Mouse (Mus musculus): ENCODE data around the gene Taar8a.
"Not testable (repeated sequence)": the region's sequence is repeated elsewhere in the genome, so short reads cannot be mapped to it uniquely, and the experiment has no call there.

Taar8a gene

GRCm38 (mm10) chr10:24076200-24076599, at the start of gene Taar8a:
Gene Taar8a, plus strand, starts transcription at chr10:24076500.
- not testable (repeated sequence) for DNase-seq (ENCODE audit: low spot score)

DNA sequence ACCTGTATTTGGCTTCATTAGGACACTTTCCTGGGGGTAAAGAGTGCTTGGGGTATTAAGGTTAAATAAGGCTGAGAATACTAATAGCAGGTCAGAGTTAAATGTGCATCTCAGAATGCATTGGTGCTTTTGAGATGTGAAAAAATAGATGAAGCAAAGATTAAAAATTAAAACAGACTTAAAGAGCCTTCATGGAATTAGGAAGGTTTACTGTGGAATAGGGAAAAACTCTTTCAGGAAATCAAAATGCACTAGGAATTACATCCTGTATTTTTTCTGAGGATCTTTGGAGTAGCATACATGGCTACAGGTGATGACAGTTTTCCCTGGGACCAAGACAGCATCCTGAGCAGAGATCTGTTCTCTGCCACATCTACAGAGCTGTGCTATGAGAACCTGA, 49.4 kb upstream of the Taar8a start, which contains the start of gene Taar7d:
TSS of gene Taar7d (plus strand) at position 301 of the 400 bp plus-strand sequence.
- no peak for DNase-seq (ENCODE audit: low spot score)

- DNase-seq (ENCODE audit: low spot score), result no peak
Observed at GRCm38 (mm10) chr10:24031347-24031746, 45.0 kb upstream of the Taar8a start.

- no peak for DNase-seq (ENCODE audit: low spot score)
Observed at GRCm38 (mm10) chr10:24037314-24037713, 39.0 kb upstream of the Taar8a start, which contains the start of gene Taar7e. Gene Taar7e, plus strand, starts transcription at chr10:24037614.

GRCm38 (mm10) chr10:24040120-24040869, 36.0 kb upstream of the Taar8a start:
- DNase-seq (ENCODE audit: low spot score), result no peak

DNA sequence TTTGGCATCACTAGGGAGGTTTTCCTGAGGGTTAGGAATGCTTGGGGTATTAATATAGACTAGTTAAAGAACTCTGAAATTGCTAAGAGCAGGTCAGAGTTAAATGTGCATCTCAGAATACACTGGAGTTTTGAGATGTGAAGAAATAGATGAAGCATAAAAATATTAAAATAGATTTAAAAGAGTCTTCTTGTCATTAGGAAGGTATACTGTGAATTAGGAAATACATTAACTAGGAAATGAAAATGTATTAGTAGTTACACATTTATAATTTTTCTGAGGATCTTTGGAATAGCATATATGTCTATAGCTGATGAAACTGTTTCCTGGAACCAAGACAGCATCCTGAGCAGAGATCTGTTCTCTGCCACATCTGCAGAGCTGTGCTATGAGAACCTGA, 27.1 kb upstream of the Taar8a start, which contains the start of gene Taar7f:
TSS of gene Taar7f (plus strand) at position 301 of the 400 bp plus-strand sequence.
- no peak for DNase-seq (ENCODE audit: low spot score)

DNA sequence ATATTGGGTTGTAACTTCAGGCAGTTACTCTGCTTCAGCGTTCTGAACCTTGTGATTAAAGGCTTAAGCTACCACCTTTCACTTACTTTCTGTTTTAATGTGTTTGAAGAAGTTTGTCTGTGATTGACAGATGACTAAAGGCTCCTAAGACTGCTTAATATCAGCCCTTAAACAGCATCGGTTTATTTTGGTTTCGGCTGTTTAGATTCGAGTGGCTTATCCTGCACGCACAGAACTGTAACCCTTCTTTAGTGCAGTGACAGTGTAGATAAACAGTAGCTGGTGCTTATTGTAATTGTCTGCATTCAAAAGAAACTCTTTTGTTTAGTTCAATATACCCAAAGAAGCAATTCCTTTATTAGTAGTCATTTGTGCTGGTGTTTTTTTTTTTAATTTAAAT, 24.3 kb upstream of the Taar8a start:
- no peak for DNase-seq (ENCODE audit: low spot score)

DNA sequence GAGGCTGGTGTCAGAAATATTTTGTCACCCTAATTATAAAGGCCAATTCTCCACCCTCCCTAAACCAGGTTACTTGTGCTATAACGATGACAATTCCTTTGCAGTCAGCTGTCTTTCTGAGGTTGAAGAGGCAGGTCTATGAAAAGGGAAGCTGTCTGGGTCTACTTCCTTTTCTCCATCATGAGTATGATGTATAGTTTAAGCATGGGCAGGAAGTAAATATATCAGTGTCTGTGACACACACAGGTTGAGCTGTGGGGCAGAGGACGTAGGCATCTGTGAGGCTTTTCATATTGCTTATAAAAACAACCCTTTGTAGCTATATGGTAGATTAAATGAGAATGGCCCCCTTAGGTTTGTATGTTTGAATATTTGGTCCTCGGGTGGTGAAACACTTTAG, 17.3 kb upstream of the Taar8a start:
- DNase-seq (ENCODE audit: low spot score), result no peak

DNA sequence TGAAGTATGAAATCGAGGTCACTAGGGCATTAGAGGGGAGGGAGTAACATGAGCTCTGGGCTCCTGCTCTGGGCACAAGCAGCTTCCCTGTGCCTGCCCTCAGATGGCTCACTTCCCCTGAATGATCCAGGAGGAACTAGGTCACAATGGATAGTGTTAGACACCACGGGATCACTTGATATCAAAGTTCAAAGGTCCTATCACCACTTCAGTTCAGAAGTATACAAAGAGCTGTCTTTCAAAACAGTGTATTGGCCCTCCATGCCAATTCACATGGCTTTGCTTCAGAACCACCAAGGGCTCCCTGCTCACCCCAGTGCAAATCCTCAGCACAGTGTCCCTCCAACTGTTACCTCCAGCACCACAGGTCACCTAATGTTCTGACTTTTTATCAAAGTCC, 1.5 kb upstream of the Taar8a start:
- DNase-seq (ENCODE audit: low spot score), result not testable (repeated sequence)

GRCm38 (mm10) chr10:24080166-24080565, 3.9 kb downstream of the Taar8a start:
- peak; percentile 46 for DNase-seq (ENCODE audit: low spot score)

- DNase-seq (ENCODE audit: low spot score), result no peak
Observed at GRCm38 (mm10) chr10:24085936-24086335, 9.6 kb downstream of the Taar8a start.

- no peak for DNase-seq (ENCODE audit: low spot score)
Observed at GRCm38 (mm10) chr10:24086555-24086954, 10.3 kb downstream of the Taar8a start.

DNA sequence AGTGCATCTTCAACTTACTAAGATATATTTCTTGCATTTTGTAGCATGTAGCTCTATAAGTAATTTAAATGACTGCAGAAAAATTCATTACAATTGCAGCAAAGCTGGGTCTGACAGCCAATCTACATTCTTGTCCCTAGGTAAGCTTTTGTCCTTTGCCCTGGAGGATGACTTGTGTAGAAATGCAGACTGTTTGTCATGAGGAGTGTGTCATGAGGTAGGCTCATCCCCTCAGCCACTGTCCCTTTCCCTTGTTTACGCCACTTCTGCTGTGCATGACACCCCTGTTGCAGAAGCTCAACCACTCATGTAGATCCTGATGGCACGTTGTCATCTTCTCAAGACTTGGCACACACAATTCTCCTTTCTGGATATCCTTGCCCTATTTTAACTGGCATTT, 10.9 kb downstream of the Taar8a start:
- DNase-seq (ENCODE audit: low spot score), result no peak

DNA sequence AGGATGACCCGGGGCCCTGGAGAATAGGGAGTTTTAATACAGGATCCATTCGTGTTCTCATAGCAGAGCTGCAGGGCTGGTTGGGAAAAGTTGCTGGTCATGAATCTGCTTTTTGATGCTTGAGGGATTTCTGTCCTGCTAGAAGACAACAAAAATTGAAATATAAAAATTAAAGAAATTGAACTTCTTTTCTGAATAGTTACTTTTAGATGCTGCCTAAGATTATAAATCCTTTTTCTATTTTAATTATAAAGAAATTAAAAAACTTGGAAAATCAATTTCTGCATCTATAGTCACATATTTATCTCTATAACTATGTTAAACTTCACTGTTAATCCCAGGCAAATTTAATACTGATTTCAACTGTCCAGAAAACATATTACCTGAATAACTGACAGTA, 15.9 kb downstream of the Taar8a start, which contains the start of gene Taar8b:
TSS of gene Taar8b (minus strand) at position 101 of the 400 bp plus-strand sequence.
- DNase-seq (ENCODE audit: low spot score), result no peak

- DNase-seq (ENCODE audit: low spot score), result not testable (repeated sequence)
Observed at GRCm38 (mm10) chr10:24097010-24097409, 20.7 kb downstream of the Taar8a start.

GRCm38 (mm10) chr10:24101812-24102211, 25.5 kb downstream of the Taar8a start, which contains the start of gene Taar8c:
Gene Taar8c, minus strand, starts transcription at chr10:24101912.
- DNase-seq (ENCODE audit: low spot score), result not testable (repeated sequence)

DNA sequence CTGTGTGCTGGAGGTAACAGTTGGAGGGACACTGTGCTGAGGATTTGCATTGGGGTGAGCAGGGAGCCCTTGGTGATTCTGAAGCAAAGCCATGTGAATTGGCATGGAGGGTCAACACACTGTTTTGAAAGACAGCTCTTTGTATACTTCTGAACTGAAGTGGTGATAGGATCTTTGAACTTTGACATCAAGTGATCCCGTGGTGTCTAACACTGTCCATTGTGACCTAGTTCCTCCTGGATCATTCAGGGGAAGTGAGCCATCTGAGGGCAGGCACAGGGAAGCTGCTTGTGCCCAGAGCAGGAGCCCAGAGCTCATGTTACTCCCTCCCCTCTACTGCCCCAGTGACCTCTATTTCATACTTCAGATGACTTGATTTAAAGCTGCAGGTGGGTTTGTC, 27.0 kb downstream of the Taar8a start:
- DNase-seq (ENCODE audit: low spot score), result not testable (repeated sequence)

GRCm38 (mm10) chr10:24107747-24108146, 31.4 kb downstream of the Taar8a start:
- no peak for DNase-seq (ENCODE audit: low spot score)

- DNase-seq (ENCODE audit: low spot score), result no peak
Observed at GRCm38 (mm10) chr10:24108236-24108635, 31.9 kb downstream of the Taar8a start.

DNA sequence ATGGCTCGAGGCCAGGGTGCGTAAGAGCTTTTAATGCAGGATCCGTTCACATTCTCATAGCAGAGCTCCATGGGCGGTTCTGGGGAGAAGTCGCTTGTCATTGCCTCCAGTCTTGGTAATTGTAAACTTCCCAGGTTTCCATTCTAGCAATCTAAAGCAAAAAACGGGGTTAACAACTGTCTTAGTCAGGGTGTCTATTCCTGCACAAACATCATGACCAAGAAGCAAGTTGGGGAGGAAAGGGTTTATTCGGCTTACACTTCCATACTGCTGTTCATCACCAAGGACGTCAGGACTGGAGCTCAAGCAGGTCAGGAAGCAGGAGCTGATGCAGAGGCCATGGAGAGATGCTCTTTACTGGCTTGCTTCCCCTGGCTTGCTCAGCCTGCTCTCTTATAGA, 33.1 kb downstream of the Taar8a start, which contains the start of gene Taar9:
TSS of gene Taar9 (minus strand) at position 101 of the 400 bp plus-strand sequence.
- not testable (repeated sequence) for DNase-seq (ENCODE audit: low spot score)

GRCm38 (mm10) chr10:24111116-24111778, 34.9 kb downstream of the Taar8a start:
- peak; percentile 47 for DNase-seq (ENCODE audit: low spot score)

All from urinary bladder, postnatal 14 days (tissue).